Mouse (Mus musculus) retina, embryonic 14.5 days (tissue): Measurements from ENCODE around the gene Frrs1.
"Not testable (repeated sequence)": the region's sequence is repeated elsewhere in the genome, so short reads cannot be mapped to it uniquely, and the experiment has no call there.

Experiments used
- DNase-seq: peaks from one replicate; pipeline ENCODE4 v3.0.0-alpha.2; 2015; ENCODE audit warnings: low spot score

The Frrs1 gene

GRCm38 (mm10) chr3:116858941-116859685 is at the start of gene Frrs1:
Gene Frrs1 (plus strand): TSS chr3:116859464.
- DNase-seq: no peak

GRCm38 (mm10) chr3:116810351-116810750 is 48.9 kb upstream of the Frrs1 start:
- DNase-seq: not testable (repeated sequence)

- no peak for DNase-seq
These were observed 46.3 kb upstream of the Frrs1 start for GRCm38 (mm10) chr3:116812946-116813345.

- no peak for DNase-seq
These were observed 43.9 kb upstream of the Frrs1 start for GRCm38 (mm10) chr3:116815305-116815797.

- DNase-seq: no peak
These were observed 43.3 kb upstream of the Frrs1 start for GRCm38 (mm10) chr3:116815916-116816315.

- DNase-seq: no peak
These were observed 42.5 kb upstream of the Frrs1 start for GRCm38 (mm10) chr3:116816674-116817215.

GRCm38 (mm10) chr3:116817231-116817630 is 42.0 kb upstream of the Frrs1 start:
- no peak for DNase-seq

GRCm38 (mm10) chr3:116826471-116827215 is 32.6 kb upstream of the Frrs1 start:
- no peak for DNase-seq

- no peak for DNase-seq
These were observed 29.9 kb upstream of the Frrs1 start for GRCm38 (mm10) chr3:116829274-116829920.

- DNase-seq: no peak
These were observed 27.9 kb upstream of the Frrs1 start for GRCm38 (mm10) chr3:116831324-116831723.

- no peak for DNase-seq
These were observed 26.5 kb upstream of the Frrs1 start for GRCm38 (mm10) chr3:116832526-116833310.

GRCm38 (mm10) chr3:116833491-116833890 is 25.8 kb upstream of the Frrs1 start:
- DNase-seq: no peak

GRCm38 (mm10) chr3:116834241-116834640 is 25.0 kb upstream of the Frrs1 start:
- no peak for DNase-seq

- no peak for DNase-seq
These were observed 23.9 kb upstream of the Frrs1 start for GRCm38 (mm10) chr3:116835350-116835749.

- peak; percentile 98 for DNase-seq
These were observed 23.2 kb upstream of the Frrs1 start for GRCm38 (mm10) chr3:116835770-116836680.

GRCm38 (mm10) chr3:116836681-116837475 is 22.4 kb upstream of the Frrs1 start:
- DNase-seq: no peak

GRCm38 (mm10) chr3:116841311-116841710 is 18.0 kb upstream of the Frrs1 start:
- DNase-seq: no peak

GRCm38 (mm10) chr3:116844880-116845579 is 14.2 kb upstream of the Frrs1 start:
- no peak for DNase-seq

GRCm38 (mm10) chr3:116846084-116846483 is 13.2 kb upstream of the Frrs1 start:
- DNase-seq: no peak
